Mouse (Mus musculus): ENCODE data around the gene Art4. TPM values are rescaled to one million over a fixed set of nuclear protein-coding genes. Genes with fewer than 3 reads are reported as not detected.

Art4 gene
- polyA plus RNA-seq, 1 experiment from 2014 or later: 0.56 TPM

DNA sequence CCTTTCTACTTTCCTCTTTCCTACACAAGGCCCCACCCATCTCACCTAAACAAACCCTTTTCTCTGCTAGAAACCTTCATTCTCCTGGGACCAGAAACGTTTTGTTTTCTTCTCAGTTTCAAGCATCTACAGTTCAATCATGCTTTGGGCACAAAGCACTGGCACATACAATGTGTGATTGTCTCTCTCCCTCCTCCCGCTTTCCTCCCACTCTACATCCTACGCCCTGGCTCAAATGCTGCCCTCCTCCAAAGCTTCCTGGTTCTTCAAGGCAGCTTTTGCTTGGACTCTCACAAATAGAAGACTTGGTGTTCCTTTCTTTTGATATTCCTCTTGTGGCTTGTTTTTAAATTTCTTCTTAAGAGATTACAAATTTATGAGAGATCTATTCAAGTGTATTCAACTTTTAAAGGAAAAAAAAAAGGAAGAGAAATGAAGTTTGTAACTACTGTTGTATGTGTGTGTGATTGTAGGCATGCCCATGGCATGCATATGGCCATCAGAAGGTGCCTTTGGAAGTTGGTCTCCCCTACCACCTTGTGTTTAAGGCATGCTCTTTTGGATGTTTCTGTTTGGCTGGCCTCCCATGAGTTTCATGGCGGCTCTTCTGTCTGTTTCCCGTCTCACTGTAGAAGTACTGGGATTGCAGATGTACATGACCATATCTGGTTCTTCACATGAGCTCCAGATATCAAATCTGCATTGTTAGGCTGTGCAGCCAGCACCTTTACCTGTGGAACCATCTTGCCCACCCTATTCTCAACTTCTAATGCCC, 11.6 kb downstream of the Art4 start:
- no peaks in the 10 kb centered on the region for H3K4me1 ChIP-seq
- H3K9me3 ChIP-seq: no peaks in the 10 kb centered on the region
- no peak overlapping the region for H3K9ac ChIP-seq (replicated peaks)
- H3K27ac ChIP-seq (replicated peaks): no peak overlapping the region
- H3K4me3 ChIP-seq: no peak overlapping the region
- WGBS: 70% methylated on average over 5 of the region's 5 CpGs
- ATAC-seq (ENCODE audit: low FRiP score, low read depth): no peak
- no peaks in the 10 kb centered on the region for H3K27me3 ChIP-seq
- no peak overlapping the region for H3K4me2 ChIP-seq (replicated peaks)
- H3K36me3 ChIP-seq: no peaks in the 10 kb centered on the region

DNA sequence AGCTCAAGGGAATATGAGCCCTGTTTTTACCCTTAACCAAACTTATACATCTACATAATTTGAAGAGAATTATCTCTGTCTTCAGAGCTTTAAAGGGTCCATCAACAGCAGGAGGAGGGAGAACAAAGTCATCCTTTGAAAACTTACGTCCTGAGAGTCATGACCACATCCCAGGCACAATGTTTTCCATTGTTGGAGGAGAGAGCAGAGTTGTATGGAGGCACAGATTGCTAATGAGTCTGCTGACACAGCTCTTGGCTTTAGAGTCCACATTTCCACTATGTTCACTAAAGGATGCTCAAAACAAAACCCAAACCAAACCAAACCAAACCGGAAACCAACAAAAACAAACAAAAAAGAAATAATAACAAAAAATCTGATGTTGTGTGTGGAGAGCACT, 12.6 kb downstream of the Art4 start:
- Histone ChIP-seq H3K4me3 (no peak overlapping the region), H3K27me3 (no peaks in the 10 kb centered on the region), H3K27ac (replicated peaks) (no peak overlapping the region), H3K36me3 (no peaks in the 10 kb centered on the region), H3K9me3 (no peaks in the 10 kb centered on the region), H3K4me2 (replicated peaks) (no peak overlapping the region), H3K9ac (replicated peaks) (no peak overlapping the region), H3K4me1 (no peaks in the 10 kb centered on the region)
- ATAC-seq (ENCODE audit: low FRiP score, low read depth): no peak
- 68% methylated on average over 2 of the region's 2 CpGs for whole genome bisulfite sequencing

GRCm38 (mm10) chr6:136837323-136837722, 20.2 kb downstream of the Art4 start:
- peaks cover 4% of the 10 kb centered on the region; the same call in 1 of the 2 replicates for H3K27me3 ChIP-seq
- no peak overlapping the region for H3K27ac ChIP-seq (replicated peaks)
- H3K9me3 ChIP-seq: no peaks in the 10 kb centered on the region
- no peak overlapping the region for H3K4me2 ChIP-seq (replicated peaks)
- no peak for ATAC-seq (ENCODE audit: low FRiP score, low read depth)
- 86% methylated on average over 3 of the region's 3 CpGs for WGBS
- H3K9ac ChIP-seq (replicated peaks): no peak overlapping the region
- H3K36me3 ChIP-seq: no peaks in the 10 kb centered on the region
- H3K4me1 ChIP-seq: no peaks in the 10 kb centered on the region
- H3K4me3 ChIP-seq: no peak overlapping the region

- Histone ChIP-seq H3K9ac (replicated peaks) (no peak within 1 kb of the TSS), H3K27ac (replicated peaks) (no peak within 1 kb of the TSS), H3K27me3 (peaks cover 13% of the 10 kb centered on the region; the same call in 1 of the 2 replicates), H3K9me3 (no peaks in the 10 kb centered on the region), H3K36me3 (no peaks in the 10 kb centered on the region), H3K4me2 (replicated peaks) (no peak within 1 kb of the TSS), H3K4me1 (no peaks in the 10 kb centered on the region), H3K4me3 (no peak within 1 kb of the TSS)
- no peak for ATAC-seq (ENCODE audit: low FRiP score, low read depth)
- 59% methylated on average over 4 of the region's 4 CpGs for WGBS
These were observed 22.2 kb downstream of the Art4 start, which contains the start of gene Smco3 for GRCm38 (mm10) chr6:136835352-136835751. TSS of gene Smco3 (minus strand) at chr6:136835452.

GRCm38 (mm10) chr6:136831712-136832111, 25.8 kb downstream of the Art4 start:
- Histone ChIP-seq H3K9ac (replicated peaks) (no peak overlapping the region), H3K27me3 (peaks cover 13% of the 10 kb centered on the region; the same call in 1 of the 2 replicates), H3K4me1 (peaks cover 8% of the 10 kb centered on the region), H3K9me3 (no peaks in the 10 kb centered on the region), H3K27ac (replicated peaks) (no peak overlapping the region), H3K4me2 (replicated peaks) (no peak overlapping the region), H3K4me3 (no peak overlapping the region), H3K36me3 (no peaks in the 10 kb centered on the region)
- no peak for ATAC-seq (ENCODE audit: low FRiP score, low read depth)
- 81% methylated on average over 5 of the region's 5 CpGs for WGBS

GRCm38 (mm10) chr6:136828681-136829080, 28.9 kb downstream of the Art4 start:
- Histone ChIP-seq H3K36me3 (peaks cover 18% of the 10 kb centered on the region), H3K4me1 (peaks cover 8% of the 10 kb centered on the region), H3K9ac (replicated peaks) (peak overlapping the region; percentile 39; the same call in 1 of the 2 replicates), H3K4me3 (peak overlapping the region; percentile 92), H3K27me3 (0 out of 2 replicates have a peak, but pooled peaks cover 9% of the 10 kb centered on the region), H3K4me2 (replicated peaks) (peak overlapping the region; percentile 54), H3K9me3 (no peaks in the 10 kb centered on the region), H3K27ac (replicated peaks) (peak overlapping the region; percentile 70)
- no peak for ATAC-seq (ENCODE audit: low FRiP score, low read depth)
- 38% methylated on average over 4 of the region's 4 CpGs for WGBS

- peaks cover 20% of the 10 kb centered on the region for H3K36me3 ChIP-seq
- H3K27me3 ChIP-seq: 0 out of 2 replicates have a peak, but pooled peaks cover 9% of the 10 kb centered on the region
- peak within 1 kb of the TSS; percentile 75 for H3K4me2 ChIP-seq (replicated peaks)
- peaks cover 8% of the 10 kb centered on the region for H3K4me1 ChIP-seq
- WGBS: under 1% methylated on average over 45 of the region's 45 CpGs
- no peaks in the 10 kb centered on the region for H3K9me3 ChIP-seq
- ATAC-seq (ENCODE audit: low FRiP score, low read depth): peak; percentile 100
- H3K27ac ChIP-seq (replicated peaks): peak within 1 kb of the TSS; percentile 70
- H3K4me3 ChIP-seq: peak within 1 kb of the TSS; percentile 92
- peak within 1 kb of the TSS; percentile 98 for H3K9ac ChIP-seq (replicated peaks)
These were observed 29.5 kb downstream of the Art4 start, which contains the start of gene Wbp11 for GRCm38 (mm10) chr6:136827881-136828561. TSS of gene Wbp11 (minus strand) at chr6:136828233.

GRCm38 (mm10) chr6:136827516-136827880, 30.0 kb downstream of the Art4 start, which contains the start of gene BC049715:
TSS of gene BC049715 (plus strand) at chr6:136827626.
- 0 out of 2 replicates have a peak, but pooled peaks cover 9% of the 10 kb centered on the region for H3K27me3 ChIP-seq
- no peak; the same call in 1 of the 2 replicates for ATAC-seq (ENCODE audit: low FRiP score, low read depth)
- peak within 1 kb of the TSS; percentile 92 for H3K4me3 ChIP-seq
- H3K36me3 ChIP-seq: peaks cover 26% of the 10 kb centered on the region
- no peaks in the 10 kb centered on the region for H3K9me3 ChIP-seq
- H3K4me1 ChIP-seq: peaks cover 8% of the 10 kb centered on the region
- under 1% methylated on average over 34 of the region's 34 CpGs for WGBS
- peak within 1 kb of the TSS; percentile 70 for H3K27ac ChIP-seq (replicated peaks)
- peak within 1 kb of the TSS; percentile 75 for H3K4me2 ChIP-seq (replicated peaks)
- peak within 1 kb of the TSS; percentile 98 for H3K9ac ChIP-seq (replicated peaks)

DNA sequence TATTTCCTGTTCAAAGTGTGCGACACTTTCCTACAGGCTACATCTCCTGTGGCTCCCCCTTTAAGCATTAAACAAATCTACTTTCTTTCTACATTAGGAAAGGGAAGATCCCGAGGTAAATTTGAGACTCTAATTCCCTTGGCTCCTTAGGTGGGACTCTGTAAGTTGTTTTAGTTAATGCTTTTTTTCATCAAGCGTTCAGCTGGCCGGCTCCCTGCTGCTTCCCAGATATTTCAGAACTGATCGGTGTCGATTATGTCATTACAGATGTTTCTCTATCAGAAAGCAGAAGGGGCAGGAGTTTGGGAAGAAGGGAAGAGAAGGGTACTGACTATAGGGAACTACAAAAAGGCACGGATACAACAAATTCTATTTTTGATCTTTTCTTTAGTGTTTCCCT, 30.4 kb downstream of the Art4 start:
- H3K4me3 ChIP-seq: peak overlapping the region; percentile 92
- H3K27ac ChIP-seq (replicated peaks): no peak overlapping the region
- peaks cover 29% of the 10 kb centered on the region for H3K36me3 ChIP-seq
- 0 out of 2 replicates have a peak, but pooled peaks cover 9% of the 10 kb centered on the region for H3K27me3 ChIP-seq
- 24% methylated on average over 7 of the region's 7 CpGs for WGBS
- peak overlapping the region; percentile 75 for H3K4me2 ChIP-seq (replicated peaks)
- ATAC-seq (ENCODE audit: low FRiP score, low read depth): no peak
- no peaks in the 10 kb centered on the region for H3K9me3 ChIP-seq
- peak overlapping the region; percentile 98 for H3K9ac ChIP-seq (replicated peaks)
- peaks cover 8% of the 10 kb centered on the region for H3K4me1 ChIP-seq

GRCm38 (mm10) chr6:136824987-136825386, 32.5 kb downstream of the Art4 start:
- Histone ChIP-seq H3K4me3 (no peak overlapping the region), H3K27ac (replicated peaks) (no peak overlapping the region), H3K4me2 (replicated peaks) (no peak overlapping the region), H3K27me3 (no peaks in the 10 kb centered on the region), H3K4me1 (peaks cover 8% of the 10 kb centered on the region), H3K36me3 (peaks cover 51% of the 10 kb centered on the region), H3K9me3 (no peaks in the 10 kb centered on the region), H3K9ac (replicated peaks) (no peak overlapping the region)
- WGBS: 94% methylated on average over 8 of the region's 8 CpGs
- no peak for ATAC-seq (ENCODE audit: low FRiP score, low read depth)

GRCm38 (mm10) chr6:136821086-136821485, 36.4 kb downstream of the Art4 start:
- H3K4me2 ChIP-seq (replicated peaks): no peak overlapping the region
- no peak overlapping the region for H3K4me3 ChIP-seq
- no peak for ATAC-seq (ENCODE audit: low FRiP score, low read depth)
- H3K9ac ChIP-seq (replicated peaks): no peak overlapping the region
- no peak overlapping the region for H3K27ac ChIP-seq (replicated peaks)
- no peaks in the 10 kb centered on the region for H3K9me3 ChIP-seq
- 96% methylated on average over 18 of the region's 18 CpGs for WGBS
- no peaks in the 10 kb centered on the region for H3K4me1 ChIP-seq
- H3K36me3 ChIP-seq: peaks cover 88% of the 10 kb centered on the region
- no peaks in the 10 kb centered on the region for H3K27me3 ChIP-seq

GRCm38 (mm10) chr6:136820381-136820780, 37.2 kb downstream of the Art4 start:
- H3K27ac ChIP-seq (replicated peaks): no peak overlapping the region
- peaks cover 91% of the 10 kb centered on the region for H3K36me3 ChIP-seq
- WGBS: 96% methylated on average over 21 of the region's 21 CpGs
- no peaks in the 10 kb centered on the region for H3K4me1 ChIP-seq
- H3K9ac ChIP-seq (replicated peaks): no peak overlapping the region
- no peak overlapping the region for H3K4me3 ChIP-seq
- no peak overlapping the region for H3K4me2 ChIP-seq (replicated peaks)
- no peak for ATAC-seq (ENCODE audit: low FRiP score, low read depth)
- H3K9me3 ChIP-seq: no peaks in the 10 kb centered on the region
- H3K27me3 ChIP-seq: no peaks in the 10 kb centered on the region
